Mouse (Mus musculus): ENCODE data around the gene Gm9958. TPM values are rescaled to one million over a fixed set of nuclear protein-coding genes. Genes with fewer than 3 reads are reported as not detected.

The Gm9958 gene
- polyA plus RNA-seq, 1 experiment from 2014 or later: 3.4 TPM

GRCm38 (mm10) chr5:90414142-90414924 is 47.3 kb downstream of the Gm9958 start:
- no peaks in the 10 kb centered on the region for H3K36me3 ChIP-seq
- WGBS: 77% methylated on average over 8 of the region's 8 CpGs
- no peaks in the 10 kb centered on the region for H3K4me1 ChIP-seq
- no peak overlapping the region for H3K27ac ChIP-seq (replicated peaks)
- ATAC-seq (ENCODE audit: extremely low read depth, insufficient number of reproducible peaks, low FRiP score, low TSS enrichment): no peak
- H3K4me3 ChIP-seq: no peak overlapping the region
- H3K4me2 ChIP-seq: no peak overlapping the region
- no peaks in the 10 kb centered on the region for H3K9me3 ChIP-seq
- H3K27me3 ChIP-seq (replicated peaks): no peaks in the 10 kb centered on the region
- no peak overlapping the region for H3K9ac ChIP-seq

GRCm38 (mm10) chr5:90414925-90415295 is 47.9 kb downstream of the Gm9958 start:
- Histone ChIP-seq H3K9ac (no peak overlapping the region), H3K4me2 (no peak overlapping the region), H3K9me3 (no peaks in the 10 kb centered on the region), H3K4me3 (no peak overlapping the region), H3K4me1 (no peaks in the 10 kb centered on the region), H3K27me3 (replicated peaks) (no peaks in the 10 kb centered on the region), H3K36me3 (no peaks in the 10 kb centered on the region), H3K27ac (replicated peaks) (no peak overlapping the region)
- WGBS: 51% methylated on average over 6 of the region's 6 CpGs
- no peak for ATAC-seq (ENCODE audit: extremely low read depth, insufficient number of reproducible peaks, low FRiP score, low TSS enrichment)

Other genes starting within 250 kb of the Gm9958 start
- 26.9 and 29.2 TPM in 2 replicates for gene Cox18, start 143.2 kb upstream of the Gm9958 start, polyA plus RNA-seq (2015; fragmentation: Nextera tagmentation; extraction: Ambion mirVana)
- 16.2 and 16.3 TPM in 2 replicates for gene Ankrd17, start 627 bp upstream of the Gm9958 start, polyA plus RNA-seq (2015; fragmentation: Nextera tagmentation; extraction: Ambion mirVana)
- 9.4 and 49.4 TPM in 2 replicates for gene Alb, start 93.7 kb downstream of the Gm9958 start, polyA plus RNA-seq (2015; fragmentation: Nextera tagmentation; extraction: Ambion mirVana)
- gene Afp, start 123.5 kb downstream of the Gm9958 start, polyA plus RNA-seq (2015; fragmentation: Nextera tagmentation; extraction: Ambion mirVana): 28.8 and 206 TPM in 2 replicates
- gene Afm, start 151.7 kb downstream of the Gm9958 start, polyA plus RNA-seq (2015; fragmentation: Nextera tagmentation; extraction: Ambion mirVana): 0.13 and 0.46 TPM in 2 replicates
- gene 5830473C10Rik, start 193.9 kb downstream of the Gm9958 start, polyA plus RNA-seq (2015; fragmentation: Nextera tagmentation; extraction: Ambion mirVana): not detected in 2 replicates

All from heart, embryonic 13.5 days (tissue).